Mouse (Mus musculus): ENCODE results near the gene Hmox2. TPM values are rescaled to one million over a fixed set of nuclear protein-coding genes. Genes with fewer than 3 reads are reported as not detected.
"Not testable (repeated sequence)": the region's sequence is repeated elsewhere in the genome, so short reads cannot be mapped to it uniquely, and the experiment has no call there.

Hmox2 gene
- polyA plus RNA-seq (2015; fragmentation: Nextera tagmentation; extraction: Ambion mirVana), result 81.8 and 87.6 TPM in 2 replicates

DNA sequence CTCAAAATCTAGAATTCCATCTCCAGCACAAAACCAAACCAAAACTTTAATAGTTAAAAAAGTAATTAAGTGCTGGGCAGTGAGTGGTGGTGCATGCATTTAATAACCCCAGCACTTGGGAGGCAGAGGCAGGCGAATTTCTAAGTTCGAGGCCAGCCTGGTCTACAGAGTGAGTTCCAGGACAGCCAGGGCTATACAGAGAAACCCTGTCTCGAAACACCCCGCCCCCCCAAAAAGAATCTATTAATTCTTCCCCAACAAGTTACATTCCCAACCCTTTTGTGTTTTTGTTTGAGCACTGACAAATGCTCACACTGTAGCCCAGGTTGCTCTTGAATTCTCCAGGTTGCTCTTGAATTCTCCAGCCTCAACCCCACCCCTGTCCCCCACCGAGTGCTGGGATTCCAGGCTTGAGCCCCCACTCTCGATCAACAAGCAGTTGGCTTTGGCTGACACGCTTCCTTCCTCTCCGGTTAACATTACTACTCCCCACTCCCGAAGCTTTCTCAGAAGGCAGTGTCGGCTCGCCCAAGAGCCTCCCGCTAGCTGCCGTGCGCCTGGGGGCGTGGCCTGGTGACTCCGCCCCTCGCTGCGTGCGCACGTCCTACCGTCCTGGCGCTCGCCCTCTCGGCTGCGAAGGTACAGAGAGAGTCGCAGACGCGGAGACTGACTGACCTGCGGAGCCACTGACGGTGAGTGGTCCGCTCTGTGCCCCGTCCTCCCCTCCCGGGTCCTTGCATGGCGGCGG is at the start of gene Hmox2:
Gene Hmox2, plus strand, starts transcription at position 582 of the 748 bp plus-strand sequence.
- no peaks in the 10 kb centered on the region for H3K36me3 ChIP-seq
- H3K27me3 ChIP-seq, result no peaks in the 10 kb centered on the region
- H3K4me2 ChIP-seq (replicated peaks), result peak within 1 kb of the TSS; percentile 67
- H3K4me1 ChIP-seq (replicated peaks), result peaks cover 17% of the 10 kb centered on the region
- H3K4me3 ChIP-seq (replicated peaks), result peak within 1 kb of the TSS; percentile 74
- peak within 1 kb of the TSS; percentile 80 for H3K27ac ChIP-seq
- H3K9me3 ChIP-seq, result no peaks in the 10 kb centered on the region
- peak; percentile 97 for ATAC-seq
- peak within 1 kb of the TSS; percentile 82 for H3K9ac ChIP-seq (replicated peaks)
- 5% methylated on average over 35 of the region's 35 CpGs for WGBS

DNA sequence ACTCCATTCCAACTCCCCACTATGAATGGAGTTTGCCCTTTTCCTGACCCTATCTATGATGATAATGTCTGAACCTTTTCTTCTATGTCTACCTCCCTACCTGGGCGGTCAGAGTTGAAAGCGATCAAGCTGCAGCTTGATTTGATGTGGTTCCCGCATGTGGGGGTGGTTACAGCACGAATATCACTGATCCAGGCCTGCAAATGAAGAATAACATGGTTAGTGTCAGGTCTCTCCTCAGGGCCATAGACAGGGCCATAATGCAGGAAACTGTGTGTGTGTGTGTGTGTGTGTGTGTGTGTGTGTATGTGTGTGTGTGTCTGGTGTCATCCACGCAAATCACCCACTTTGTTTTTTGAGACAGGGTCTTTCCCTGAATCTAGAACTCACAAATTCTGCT is 49.3 kb upstream of the Hmox2 start:
- Histone ChIP-seq H3K9ac (replicated peaks) (no peak overlapping the region; the same call in 1 of the 2 replicates), H3K9me3 (no peaks in the 10 kb centered on the region), H3K4me1 (replicated peaks) (peaks cover 9% of the 10 kb centered on the region), H3K4me2 (replicated peaks) (no peak overlapping the region), H3K27ac (no peak overlapping the region), H3K4me3 (replicated peaks) (no peak overlapping the region), H3K27me3 (no peaks in the 10 kb centered on the region), H3K36me3 (peaks cover 23% of the 10 kb centered on the region)
- 97% methylated on average over 5 of the region's 5 CpGs for WGBS
- ATAC-seq, result no peak

DNA sequence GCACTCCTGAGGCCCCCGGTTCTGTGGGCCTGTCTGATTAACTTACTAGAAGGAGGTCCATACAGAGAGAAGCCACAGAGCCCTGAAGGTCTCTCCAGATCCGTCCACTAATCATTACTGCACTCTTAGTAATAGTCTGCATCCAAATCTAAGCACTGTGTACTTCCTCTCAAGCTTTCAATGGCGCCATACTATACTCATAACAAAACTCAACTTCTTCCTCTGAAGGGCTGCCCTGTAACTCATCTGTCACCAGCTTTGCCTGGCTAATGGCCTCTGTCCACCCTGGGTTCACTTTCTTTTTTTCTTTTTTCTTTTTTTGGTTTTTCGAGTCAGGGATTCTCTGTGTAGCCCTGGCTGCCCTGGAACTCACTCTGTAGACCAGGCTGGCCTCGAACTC is 48.1 kb upstream of the Hmox2 start:
- H3K4me1 ChIP-seq (replicated peaks), result peaks cover 11% of the 10 kb centered on the region
- H3K9ac ChIP-seq (replicated peaks), result peak overlapping the region; percentile 70; the same call in 1 of the 2 replicates
- no peak overlapping the region for H3K4me3 ChIP-seq (replicated peaks)
- peak overlapping the region; percentile 94; the same call in 1 of the 2 replicates for H3K4me2 ChIP-seq (replicated peaks)
- peaks cover 23% of the 10 kb centered on the region for H3K36me3 ChIP-seq
- H3K9me3 ChIP-seq, result no peaks in the 10 kb centered on the region
- no peaks in the 10 kb centered on the region for H3K27me3 ChIP-seq
- WGBS, result 87% methylated on average over 5 of the region's 5 CpGs
- ATAC-seq, result no peak
- no peak overlapping the region for H3K27ac ChIP-seq

GRCm38 (mm10) chr16:4679121-4680018 is 46.8 kb upstream of the Hmox2 start, which contains the start of gene Coro7:
TSS of gene Coro7 (minus strand) at chr16:4679777.
- peak; percentile 91 for ATAC-seq
- Histone ChIP-seq H3K27me3 (no peaks in the 10 kb centered on the region), H3K9me3 (no peaks in the 10 kb centered on the region), H3K36me3 (peaks cover 16% of the 10 kb centered on the region), H3K9ac (replicated peaks) (peak within 1 kb of the TSS; percentile 70), H3K27ac (peak within 1 kb of the TSS; percentile 15; the same call in 1 of the 2 replicates), H3K4me2 (replicated peaks) (peak within 1 kb of the TSS; percentile 94), H3K4me1 (replicated peaks) (peaks cover 17% of the 10 kb centered on the region), H3K4me3 (replicated peaks) (peak within 1 kb of the TSS; percentile 50)
- WGBS, result 1% methylated on average over 47 of the region's 47 CpGs

- not testable (repeated sequence) for H3K27me3 ChIP-seq; H3K4me3 ChIP-seq (replicated peaks); H3K27ac ChIP-seq; H3K4me2 ChIP-seq (replicated peaks); ATAC-seq; H3K9ac ChIP-seq (replicated peaks); H3K9me3 ChIP-seq; H3K36me3 ChIP-seq
- peaks cover 30% of the 10 kb centered on the region for H3K4me1 ChIP-seq (replicated peaks)
- WGBS, result 79% methylated on average over 3 of the region's 3 CpGs
Measured at GRCm38 (mm10) chr16:4680922-4681455, 45.2 kb upstream of the Hmox2 start.

DNA sequence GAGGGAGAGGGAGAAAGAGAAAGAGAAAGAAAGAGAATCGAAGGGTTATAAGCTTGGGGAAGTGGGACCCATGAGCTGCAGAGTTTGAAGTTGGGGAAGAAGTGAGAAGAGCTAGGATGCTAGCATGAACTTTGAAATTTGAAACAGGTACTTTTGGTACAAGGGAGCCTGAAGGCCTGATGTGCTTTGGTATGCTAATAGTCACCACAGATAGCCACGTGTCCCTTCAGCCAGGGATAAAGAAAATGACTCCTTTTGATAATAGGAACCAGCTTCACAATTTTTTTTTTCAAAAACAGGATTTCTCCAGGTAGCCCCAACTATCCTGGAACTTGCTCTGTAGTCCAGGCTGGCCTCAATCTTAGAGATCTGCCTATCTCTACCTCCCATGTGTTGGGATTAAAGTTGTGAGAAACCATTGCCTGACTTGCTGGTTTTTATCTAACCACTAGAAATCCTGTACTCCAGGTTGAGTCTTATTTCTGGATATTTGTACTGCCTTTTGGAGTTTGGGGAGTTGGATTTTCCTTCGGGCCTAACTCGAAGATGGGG is 43.5 kb upstream of the Hmox2 start:
- Histone ChIP-seq H3K27me3 (no peaks in the 10 kb centered on the region), H3K27ac (no peak overlapping the region), H3K4me3 (replicated peaks) (peak overlapping the region; percentile 96; the same call in 1 of the 2 replicates)

GRCm38 (mm10) chr16:4683193-4683580 is 43.0 kb upstream of the Hmox2 start:
- peaks cover 11% of the 10 kb centered on the region for H3K36me3 ChIP-seq
- H3K4me3 ChIP-seq (replicated peaks), result peak overlapping the region; percentile 96
- H3K27ac ChIP-seq, result peak overlapping the region; percentile 75
- ATAC-seq, result no peak
- peak overlapping the region; percentile 94 for H3K4me2 ChIP-seq (replicated peaks)
- peaks cover 30% of the 10 kb centered on the region for H3K4me1 ChIP-seq (replicated peaks)
- H3K9me3 ChIP-seq, result no peaks in the 10 kb centered on the region
- peak overlapping the region; percentile 95 for H3K9ac ChIP-seq (replicated peaks)
- 33% methylated on average over 9 of the region's 9 CpGs for WGBS
- no peaks in the 10 kb centered on the region for H3K27me3 ChIP-seq

More for the DNA sequence above, 43.5 kb upstream of the Hmox2 start:
- H3K36me3 ChIP-seq, result peaks cover 7% of the 10 kb centered on the region; the same call in 1 of the 2 replicates
- no peak overlapping the region for H3K9ac ChIP-seq (replicated peaks)
- H3K4me2 ChIP-seq (replicated peaks), result peak overlapping the region; percentile 94
- peaks cover 30% of the 10 kb centered on the region for H3K4me1 ChIP-seq (replicated peaks)
- ATAC-seq, result no peak
- 73% methylated on average over 4 of the region's 4 CpGs for WGBS
- no peaks in the 10 kb centered on the region for H3K9me3 ChIP-seq

DNA sequence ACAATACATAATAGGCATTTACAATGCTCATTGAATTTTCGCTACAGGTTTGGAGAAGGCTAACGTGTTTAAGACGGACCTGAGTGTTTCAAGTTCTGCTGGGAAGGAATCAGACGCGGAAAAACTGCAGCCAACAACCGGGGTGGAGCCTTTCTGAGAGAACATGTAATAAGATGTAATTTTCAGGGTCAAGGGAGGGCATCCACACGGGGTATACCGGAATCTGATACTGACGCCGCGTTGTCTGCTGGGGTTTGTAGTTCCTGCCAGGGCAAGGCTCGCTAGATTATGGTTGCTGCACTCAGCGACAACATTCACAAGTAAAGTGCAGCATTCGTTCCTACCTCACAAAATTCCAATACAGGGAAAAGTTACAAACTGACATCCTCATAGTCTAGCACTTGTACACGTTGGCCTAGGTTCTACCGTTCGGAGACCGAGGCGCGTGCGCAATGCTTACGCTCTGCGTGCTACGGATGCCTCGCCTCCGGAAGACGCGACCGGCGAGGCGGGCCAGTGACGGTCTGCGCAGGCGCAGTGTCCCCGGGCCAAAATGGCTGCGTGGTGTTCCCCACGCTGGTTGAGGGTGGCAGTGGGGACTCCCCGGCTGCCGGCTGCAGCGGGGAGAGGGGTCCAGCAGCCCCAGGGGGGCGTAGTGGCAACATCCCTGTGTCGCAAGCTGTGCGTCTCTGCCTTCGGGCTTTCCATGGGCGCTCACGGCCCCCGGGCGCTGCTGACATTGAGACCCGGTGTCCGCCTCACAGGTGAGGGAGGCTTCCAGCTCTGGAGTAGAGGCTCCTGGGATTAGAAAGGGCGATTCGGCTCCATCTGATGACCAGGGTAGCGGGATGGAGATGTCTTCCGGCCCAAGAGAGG is 42.3 kb upstream of the Hmox2 start:
- Histone ChIP-seq H3K36me3 (peaks cover 15% of the 10 kb centered on the region), H3K4me2 (replicated peaks) (peak overlapping the region; percentile 94), H3K27ac (peak overlapping the region; percentile 75), H3K4me3 (replicated peaks) (peak overlapping the region; percentile 96), H3K27me3 (no peaks in the 10 kb centered on the region), H3K9ac (replicated peaks) (peak overlapping the region; percentile 95), H3K9me3 (no peaks in the 10 kb centered on the region), H3K4me1 (replicated peaks) (peaks cover 26% of the 10 kb centered on the region)
- under 1% methylated on average over 54 of the region's 54 CpGs for WGBS
- ATAC-seq, result peak; percentile 89

GRCm38 (mm10) chr16:4684457-4684791 is 41.7 kb upstream of the Hmox2 start:
- Histone ChIP-seq H3K27ac (peak overlapping the region; percentile 75; the same call in 1 of the 2 replicates), H3K9me3 (no peaks in the 10 kb centered on the region), H3K4me2 (replicated peaks) (peak overlapping the region; percentile 94), H3K36me3 (peaks cover 21% of the 10 kb centered on the region), H3K27me3 (no peaks in the 10 kb centered on the region), H3K4me1 (replicated peaks) (peaks cover 21% of the 10 kb centered on the region), H3K4me3 (replicated peaks) (peak overlapping the region; percentile 96), H3K9ac (replicated peaks) (peak overlapping the region; percentile 95)
- ATAC-seq, result 0 out of 2 replicates have a peak, but pooled peaks have one; percentile 1
- 2% methylated on average over 9 of the region's 9 CpGs for WGBS

DNA sequence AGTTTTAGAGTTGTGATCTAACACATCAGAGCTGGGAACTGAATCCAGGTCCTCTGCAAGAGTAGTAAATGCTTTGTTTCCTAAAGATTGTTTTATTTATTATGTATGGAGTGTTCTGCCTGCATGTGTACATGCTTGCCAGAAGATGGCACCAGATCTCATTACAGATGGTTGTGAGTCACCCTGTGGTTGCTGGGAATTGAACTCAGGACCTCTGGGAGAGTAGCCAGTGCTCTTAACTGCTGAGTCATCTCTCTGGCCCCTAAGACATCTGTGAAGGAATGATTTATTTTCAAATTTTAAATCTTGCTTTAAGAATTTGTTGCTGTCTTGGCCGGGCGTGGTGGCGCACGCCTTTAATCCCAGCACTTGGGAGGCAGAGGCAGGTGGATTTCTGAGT is 36.8 kb upstream of the Hmox2 start:
- not testable (repeated sequence) for H3K4me2 ChIP-seq (replicated peaks); H3K27me3 ChIP-seq; H3K27ac ChIP-seq; H3K9me3 ChIP-seq; H3K9ac ChIP-seq (replicated peaks); ATAC-seq; H3K4me3 ChIP-seq (replicated peaks)
- peaks cover 67% of the 10 kb centered on the region for H3K36me3 ChIP-seq
- 97% methylated on average over 4 of the region's 4 CpGs for WGBS
- H3K4me1 ChIP-seq (replicated peaks), result peaks cover 13% of the 10 kb centered on the region

GRCm38 (mm10) chr16:4701211-4701610 is 24.9 kb upstream of the Hmox2 start:
- ATAC-seq, result no peak
- Histone ChIP-seq H3K4me1 (replicated peaks) (no peaks in the 10 kb centered on the region), H3K27ac (no peak overlapping the region), H3K9ac (replicated peaks) (no peak overlapping the region), H3K9me3 (no peaks in the 10 kb centered on the region), H3K27me3 (no peaks in the 10 kb centered on the region), H3K4me3 (replicated peaks) (no peak overlapping the region), H3K36me3 (peaks cover 98% of the 10 kb centered on the region), H3K4me2 (replicated peaks) (no peak overlapping the region)
- 90% methylated on average over 3 of the region's 3 CpGs for WGBS
